Mouse (Mus musculus) lung, embryonic 16.5 days (tissue): ENCODE results near the gene Gcg. TPM values are rescaled to one million over a fixed set of nuclear protein-coding genes. Genes with fewer than 3 reads are reported as not detected.
A peak's percentile ranks its signal among the peaks of the same experiment; 100 is the strongest.

Experiments used
- ATAC-seq: fragments of 200-750 bp; cut with Nextera tagmentation; 2 replicates; pipeline ENCODE4 v1.8.0; 2017; ENCODE audit warnings: low read depth, mild to moderate bottlenecking, moderate library complexity
- H3K27ac ChIP-seq: fragments of 300-500 bp; sonication (generic); 2 replicates; pipeline ENCODE4 v1.5.1; 2014; ENCODE audit warnings: mild to moderate bottlenecking, control low read depth, low read length
- H3K27me3 ChIP-seq: fragments of 300-500 bp; sonication (generic); 2 replicates; pipeline ENCODE4 v1.6.1; 2014; ENCODE audit warnings: low read depth, low read length, mixed read lengths; ENCODE audit not compliant: control insufficient read depth, insufficient read depth
- H3K36me3 ChIP-seq: fragments of 300-500 bp; sonication (generic); 2 replicates; pipeline ENCODE4 v1.6.1; 2014; ENCODE audit warnings: low read length; ENCODE audit not compliant: control insufficient read depth, insufficient read depth
- H3K4me1 ChIP-seq: fragments of 300-500 bp; sonication (generic); replicated peaks from 2 replicates; pipeline ENCODE4 v1.6.1; 2014; ENCODE audit warnings: low read length, mixed read lengths; ENCODE audit not compliant: control insufficient read depth, insufficient read depth
- H3K4me2 ChIP-seq: fragments of 300-500 bp; sonication (generic); 2 replicates; pipeline ENCODE4 v1.6.1; 2014; ENCODE audit warnings: low read depth, low read length, control low read depth
- H3K4me3 ChIP-seq: fragments of 300-500 bp; sonication (generic); 2 replicates; pipeline ENCODE4 v1.5.1; 2014; ENCODE audit warnings: mild to moderate bottlenecking, low read length, control low read depth
- H3K9ac ChIP-seq: fragments of 300-500 bp; sonication (generic); 2 replicates; pipeline ENCODE4 v1.6.1; 2014; ENCODE audit warnings: low read length, control low read depth
- H3K9me3 ChIP-seq: fragments of 300-500 bp; sonication (generic); 2 replicates; pipeline ENCODE4 v1.6.1; 2016; ENCODE audit warnings: low read length; ENCODE audit not compliant: control insufficient read depth
- WGBS: fragments of 180-500 bp; shearing (Covaris S2); extraction: QIAGEN DNeasy Blood & Tissue Kit; methylation state at CpG from one replicate; pipeline ENCODE4 v1.1.7; 2014; 5-methylcytosine and 5-hydroxymethylcytosine counted together
- polyA plus RNA-seq: library from polyadenylated mRNA; unstranded; fragments of >200 nt; fragmentation: Nextera tagmentation; extraction: Ambion mirVana; gene quantifications from 2 replicates; pipeline ENCODE4 v1.2.1, GENCODE M21; 2015

Gene Gcg
- polyA plus RNA-seq, result not detected in 2 replicates

GRCm38 (mm10) chr2:62483550-62483949 lies at the start of gene Gcg:
Gcg (minus strand) TSS chr2:62483650.
- Histone ChIP-seq H3K4me3 (no peak within 1 kb of the TSS), H3K36me3 (no peaks in the 10 kb centered on the region), H3K4me2 (no peak within 1 kb of the TSS), H3K27me3 (no peaks in the 10 kb centered on the region), H3K27ac (no peak within 1 kb of the TSS), H3K9me3 (no peaks in the 10 kb centered on the region), H3K9ac (no peak within 1 kb of the TSS), H3K4me1 (no peaks in the 10 kb centered on the region)
- WGBS, result 74% methylated on average over 9 of the region's 9 CpGs
- ATAC-seq, result no peak

- Histone ChIP-seq H3K27me3 (no peaks in the 10 kb centered on the region), H3K4me1 (no peaks in the 10 kb centered on the region), H3K4me2 (no peak overlapping the region), H3K9ac (no peak overlapping the region), H3K4me3 (no peak overlapping the region), H3K27ac (no peak overlapping the region), H3K36me3 (no peaks in the 10 kb centered on the region), H3K9me3 (no peaks in the 10 kb centered on the region)
- ATAC-seq, result peak; percentile 57; the same call in 1 of the 2 replicates
- WGBS, result 16% methylated on average over 1 of the region's 1 CpGs
Observed at GRCm38 (mm10) chr2:62531065-62531464, 47.6 kb upstream of the Gcg start.

- WGBS, result 87% methylated on average over 9 of the region's 9 CpGs
- Histone ChIP-seq H3K27me3 (no peaks in the 10 kb centered on the region), H3K36me3 (no peaks in the 10 kb centered on the region), H3K4me3 (no peak overlapping the region), H3K4me2 (no peak overlapping the region), H3K9ac (no peak overlapping the region), H3K27ac (no peak overlapping the region), H3K4me1 (no peaks in the 10 kb centered on the region), H3K9me3 (no peaks in the 10 kb centered on the region)
- ATAC-seq, result no peak
Observed at GRCm38 (mm10) chr2:62526399-62526798, 42.9 kb upstream of the Gcg start.

- Histone ChIP-seq H3K4me1 (no peaks in the 10 kb centered on the region), H3K9ac (no peak overlapping the region), H3K27me3 (no peaks in the 10 kb centered on the region), H3K27ac (no peak overlapping the region), H3K4me3 (no peak overlapping the region), H3K4me2 (no peak overlapping the region), H3K9me3 (no peaks in the 10 kb centered on the region), H3K36me3 (no peaks in the 10 kb centered on the region)
- ATAC-seq, result no peak
- WGBS, result 83% methylated on average over 2 of the region's 2 CpGs
Observed at GRCm38 (mm10) chr2:62517790-62518189, 34.3 kb upstream of the Gcg start.

- H3K9ac ChIP-seq, result no peak overlapping the region
- no peak for ATAC-seq
- no peak overlapping the region for H3K27ac ChIP-seq
- H3K27me3 ChIP-seq, result no peaks in the 10 kb centered on the region
- WGBS, result 76% methylated on average over 6 of the region's 6 CpGs
- H3K36me3 ChIP-seq, result no peaks in the 10 kb centered on the region
- H3K4me2 ChIP-seq, result no peak overlapping the region
- H3K4me3 ChIP-seq, result no peak overlapping the region
- no peaks in the 10 kb centered on the region for H3K4me1 ChIP-seq
- no peaks in the 10 kb centered on the region for H3K9me3 ChIP-seq
Observed at GRCm38 (mm10) chr2:62514477-62514876, 31.0 kb upstream of the Gcg start.

GRCm38 (mm10) chr2:62513477-62513876 lies 30.0 kb upstream of the Gcg start:
- Histone ChIP-seq H3K9me3 (no peaks in the 10 kb centered on the region), H3K4me2 (no peak overlapping the region), H3K9ac (no peak overlapping the region), H3K4me3 (no peak overlapping the region), H3K36me3 (no peaks in the 10 kb centered on the region), H3K27me3 (no peaks in the 10 kb centered on the region), H3K4me1 (no peaks in the 10 kb centered on the region), H3K27ac (no peak overlapping the region)
- WGBS, result 82% methylated on average over 15 of the region's 15 CpGs
- ATAC-seq, result no peak

GRCm38 (mm10) chr2:62507130-62507529 lies 23.7 kb upstream of the Gcg start:
- 57% methylated on average over 5 of the region's 5 CpGs for WGBS
- no peak overlapping the region for H3K9ac ChIP-seq
- H3K27me3 ChIP-seq, result no peaks in the 10 kb centered on the region
- no peaks in the 10 kb centered on the region for H3K9me3 ChIP-seq
- no peak for ATAC-seq
- H3K27ac ChIP-seq, result no peak overlapping the region
- H3K4me3 ChIP-seq, result no peak overlapping the region
- no peaks in the 10 kb centered on the region for H3K4me1 ChIP-seq
- no peak overlapping the region for H3K4me2 ChIP-seq
- no peaks in the 10 kb centered on the region for H3K36me3 ChIP-seq

- Histone ChIP-seq H3K4me2 (no peak overlapping the region), H3K4me3 (no peak overlapping the region), H3K36me3 (no peaks in the 10 kb centered on the region), H3K27me3 (no peaks in the 10 kb centered on the region), H3K9me3 (no peaks in the 10 kb centered on the region), H3K9ac (no peak overlapping the region), H3K4me1 (no peaks in the 10 kb centered on the region), H3K27ac (no peak overlapping the region)
- ATAC-seq, result no peak
- 69% methylated on average over 2 of the region's 2 CpGs for WGBS
Observed at GRCm38 (mm10) chr2:62506441-62506840, 23.0 kb upstream of the Gcg start.

GRCm38 (mm10) chr2:62504269-62504796 lies 20.9 kb upstream of the Gcg start:
- Histone ChIP-seq H3K27ac (no peak overlapping the region), H3K9ac (no peak overlapping the region), H3K27me3 (no peaks in the 10 kb centered on the region), H3K36me3 (no peaks in the 10 kb centered on the region), H3K4me3 (no peak overlapping the region), H3K4me2 (no peak overlapping the region), H3K4me1 (no peaks in the 10 kb centered on the region), H3K9me3 (no peaks in the 10 kb centered on the region)
- WGBS, result 49% methylated on average over 4 of the region's 4 CpGs
- no peak for ATAC-seq

- WGBS, result 71% methylated on average over 5 of the region's 5 CpGs
- H3K9me3 ChIP-seq, result no peaks in the 10 kb centered on the region
- H3K27me3 ChIP-seq, result no peaks in the 10 kb centered on the region
- no peak overlapping the region for H3K9ac ChIP-seq
- no peaks in the 10 kb centered on the region for H3K36me3 ChIP-seq
- no peak overlapping the region for H3K4me2 ChIP-seq
- no peaks in the 10 kb centered on the region for H3K4me1 ChIP-seq
- H3K27ac ChIP-seq, result no peak overlapping the region
- no peak overlapping the region for H3K4me3 ChIP-seq
- no peak for ATAC-seq
Observed at GRCm38 (mm10) chr2:62503326-62503725, 19.9 kb upstream of the Gcg start.
